Mouse (Mus musculus): ENCODE data around the gene H2-Ab1.

DNA sequence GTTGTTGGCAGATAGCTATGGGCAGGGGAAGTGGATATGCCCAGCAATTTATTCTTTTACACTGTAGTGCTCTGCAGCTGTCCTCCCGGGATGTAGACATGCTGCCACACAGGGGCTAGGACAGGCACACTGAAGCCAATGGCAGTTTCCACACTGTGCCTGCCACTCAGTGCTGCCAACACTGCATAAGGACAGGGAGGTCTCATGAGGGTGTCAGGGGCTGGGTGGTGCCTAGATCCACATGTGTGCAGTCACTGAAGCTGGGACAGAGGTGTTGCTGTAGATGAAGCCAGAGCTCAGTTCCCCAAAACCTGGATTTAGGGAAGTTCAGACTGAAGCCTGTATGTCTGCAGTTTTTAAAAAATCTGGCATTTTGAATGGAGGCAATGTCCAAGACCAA lies 54.7 kb downstream of the H2-Ab1 start:
- no peak for TF ChIP-seq ZNF384 (IDR thresholded peaks at IDR 0.05; ENCODE audit: low read depth, low read length)
- no peak for TF ChIP-seq MAFK (IDR thresholded peaks at IDR 0.05; ENCODE audit: insufficient read depth, low read depth, low read length)
- TF ChIP-seq CHD2 (IDR thresholded peaks at IDR 0.05; ENCODE audit: low read depth, low read length), result no peak

Measured in ES-E14 (cell line).